Mouse (Mus musculus): ENCODE results near the gene Olfr60.

DNA sequence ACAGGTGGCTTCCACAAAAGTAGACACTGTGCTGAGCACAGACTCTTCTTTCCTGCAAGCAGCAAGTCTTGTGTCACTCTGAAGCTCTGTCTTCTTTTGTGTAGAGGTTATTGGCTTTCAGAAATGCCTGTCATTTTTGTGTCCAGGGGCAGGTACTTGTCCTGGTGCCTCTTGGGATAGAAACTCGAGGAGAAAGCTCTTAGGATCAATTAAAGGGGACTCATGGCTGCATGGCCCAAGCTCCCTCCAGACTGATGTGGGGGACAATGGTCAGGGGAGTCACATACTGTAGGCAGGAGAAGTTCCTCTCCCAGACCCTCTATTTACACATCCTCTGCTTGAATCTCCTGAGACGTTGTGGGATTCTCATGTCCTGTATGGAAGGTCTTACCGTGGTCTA, at the start of gene Olfr60:
- TF ChIP-seq CTCF (conservative IDR thresholded peaks at IDR 0.05; ENCODE audit: insufficient read depth, insufficient read length, low read depth, low read length) (no peak), POLR2A (IDR thresholded peaks at IDR 0.05; ENCODE audit: low read depth, low read length) (no peak)

Measured in kidney, adult 2 months (tissue).